Mouse (Mus musculus) hindbrain, embryonic 13.5 days (tissue): ENCODE results near the gene Phlpp1. TPM values are rescaled to one million over a fixed set of nuclear protein-coding genes. Genes with fewer than 3 reads are reported as not detected.

Source experiments
- ATAC-seq: fragments of 200-750 bp; cut with Nextera tagmentation; 2 replicates; pipeline ENCODE4 v1.8.0; 2017; ENCODE audit warnings: moderate TSS enrichment; ENCODE audit not compliant: low FRiP score
- H3K27ac ChIP-seq: fragments of 300-500 bp; sonication (generic); 2 replicates; pipeline ENCODE4 v1.5.1; 2015; ENCODE audit warnings: inconsistent platforms, mild to moderate bottlenecking, moderate library complexity
- H3K27me3 ChIP-seq: fragments of 300-500 bp; sonication (generic); 2 replicates; pipeline ENCODE4 v1.6.1; 2015; ENCODE audit warnings: mild to moderate bottlenecking, inconsistent platforms
- H3K36me3 ChIP-seq: fragments of 300-500 bp; sonication (generic); 2 replicates; pipeline ENCODE4 v1.6.1; 2015; ENCODE audit warnings: mild to moderate bottlenecking, inconsistent platforms
- H3K4me1 ChIP-seq: fragments of 300-500 bp; sonication (generic); replicated peaks from 2 replicates; pipeline ENCODE4 v1.6.1; 2015; ENCODE audit warnings: inconsistent platforms
- H3K4me2 ChIP-seq: fragments of 300-500 bp; sonication (generic); 2 replicates; pipeline ENCODE4 v1.6.1; 2015; ENCODE audit warnings: inconsistent platforms, mild to moderate bottlenecking, moderate library complexity
- H3K4me3 ChIP-seq: fragments of 300-500 bp; sonication (generic); 2 replicates; pipeline ENCODE4 v1.5.1; 2015; ENCODE audit warnings: mild to moderate bottlenecking, inconsistent platforms
- H3K9ac ChIP-seq: fragments of 300-500 bp; sonication (generic); 2 replicates; pipeline ENCODE4 v1.6.1; 2015; ENCODE audit warnings: mild to moderate bottlenecking, inconsistent platforms
- H3K9me3 ChIP-seq: fragments of 300-500 bp; sonication (generic); 2 replicates; pipeline ENCODE4 v1.6.1; 2016; ENCODE audit warnings: inconsistent platforms
- WGBS: fragments of 180-500 bp; shearing (Covaris S2); methylation state at CpG from one replicate; pipeline ENCODE4 v1.1.7; 2015; 5-methylcytosine and 5-hydroxymethylcytosine counted together
- polyA plus RNA-seq: library from polyadenylated mRNA; unstranded; fragments of >200 nt; fragmentation: Nextera tagmentation; extraction: Ambion mirVana; gene quantifications from 2 replicates; pipeline ENCODE4 v1.2.1, GENCODE M21; 2015

Gene Phlpp1
- polyA plus RNA-seq, 1 experiment from 2014 or later: 6.8 TPM

- H3K4me3 ChIP-seq: no peak overlapping the region
- no peaks in the 10 kb centered on the region for H3K9me3 ChIP-seq
- no peaks in the 10 kb centered on the region for H3K27me3 ChIP-seq
- WGBS: 66% methylated on average over 5 of the region's 5 CpGs
- H3K4me2 ChIP-seq: no peak overlapping the region
- no peak overlapping the region for H3K9ac ChIP-seq
- H3K36me3 ChIP-seq: no peaks in the 10 kb centered on the region
- H3K4me1 ChIP-seq: peaks cover 22% of the 10 kb centered on the region
- no peak for ATAC-seq
- H3K27ac ChIP-seq: no peak overlapping the region
Observed at GRCm38 (mm10) chr1:106169741-106170265, 1.7 kb upstream of the Phlpp1 start.

GRCm38 (mm10) chr1:106172301-106172930 is 864 bp downstream of the Phlpp1 start:
- Histone ChIP-seq H3K9ac (peak overlapping the region; percentile 99), H3K36me3 (no peaks in the 10 kb centered on the region), H3K27ac (peak overlapping the region; percentile 97), H3K4me1 (peaks cover 35% of the 10 kb centered on the region), H3K4me2 (peak overlapping the region; percentile 81), H3K4me3 (peak overlapping the region; percentile 96), H3K27me3 (no peaks in the 10 kb centered on the region), H3K9me3 (no peaks in the 10 kb centered on the region)
- ATAC-seq: peak; percentile 14
- 1% methylated on average over 71 of the region's 77 CpGs for WGBS

- WGBS: 0% methylated on average over 46 of the region's 47 CpGs
- H3K4me2 ChIP-seq: peak overlapping the region; percentile 81
- no peaks in the 10 kb centered on the region for H3K9me3 ChIP-seq
- H3K4me3 ChIP-seq: peak overlapping the region; percentile 96
- peak overlapping the region; percentile 97 for H3K27ac ChIP-seq
- ATAC-seq: peak; percentile 0; the same call in 1 of the 2 replicates
- H3K27me3 ChIP-seq: no peaks in the 10 kb centered on the region
- peak overlapping the region; percentile 99 for H3K9ac ChIP-seq
- peaks cover 38% of the 10 kb centered on the region for H3K4me1 ChIP-seq
- H3K36me3 ChIP-seq: no peaks in the 10 kb centered on the region
Observed at GRCm38 (mm10) chr1:106172931-106173371, 1.4 kb downstream of the Phlpp1 start.

- no peak for ATAC-seq
- Histone ChIP-seq H3K27ac (0 out of 2 replicates have a peak overlapping the region, but pooled peaks have one; percentile 97), H3K4me1 (peaks cover 44% of the 10 kb centered on the region), H3K4me2 (peak overlapping the region; percentile 81), H3K27me3 (no peaks in the 10 kb centered on the region), H3K36me3 (no peaks in the 10 kb centered on the region), H3K4me3 (peak overlapping the region; percentile 96), H3K9me3 (no peaks in the 10 kb centered on the region), H3K9ac (peak overlapping the region; percentile 99)
- WGBS: 22% methylated on average over 9 of the region's 9 CpGs
Observed at GRCm38 (mm10) chr1:106173621-106174156, 2.1 kb downstream of the Phlpp1 start.

- Histone ChIP-seq H3K27ac (no peak overlapping the region), H3K4me1 (peaks cover 44% of the 10 kb centered on the region), H3K9me3 (no peaks in the 10 kb centered on the region), H3K36me3 (no peaks in the 10 kb centered on the region), H3K9ac (peak overlapping the region; percentile 67), H3K27me3 (no peaks in the 10 kb centered on the region), H3K4me2 (peak overlapping the region; percentile 81), H3K4me3 (peak overlapping the region; percentile 96)
- ATAC-seq: no peak
Observed at GRCm38 (mm10) chr1:106174598-106174997, 3.0 kb downstream of the Phlpp1 start.

GRCm38 (mm10) chr1:106175360-106175759 is 3.8 kb downstream of the Phlpp1 start:
- WGBS: 40% methylated on average over 3 of the region's 3 CpGs
- Histone ChIP-seq H3K4me2 (peak overlapping the region; percentile 81), H3K9ac (peak overlapping the region; percentile 67)

GRCm38 (mm10) chr1:106176791-106177190 is 5.2 kb downstream of the Phlpp1 start:
- H3K4me3 ChIP-seq: no peak overlapping the region

More at GRCm38 (mm10) chr1:106175360-106175759, 3.8 kb downstream of the Phlpp1 start:
- H3K27ac ChIP-seq: no peak overlapping the region
- peaks cover 44% of the 10 kb centered on the region for H3K4me1 ChIP-seq
- no peaks in the 10 kb centered on the region for H3K27me3 ChIP-seq
- H3K9me3 ChIP-seq: no peaks in the 10 kb centered on the region
- no peak for ATAC-seq
- H3K36me3 ChIP-seq: no peaks in the 10 kb centered on the region
- peak overlapping the region; percentile 39 for H3K4me3 ChIP-seq

GRCm38 (mm10) chr1:106177868-106178790 is 6.6 kb downstream of the Phlpp1 start:
- Histone ChIP-seq H3K9me3 (no peaks in the 10 kb centered on the region), H3K27me3 (no peaks in the 10 kb centered on the region), H3K4me2 (no peak overlapping the region), H3K36me3 (no peaks in the 10 kb centered on the region), H3K27ac (no peak overlapping the region), H3K4me3 (no peak overlapping the region), H3K9ac (no peak overlapping the region), H3K4me1 (peaks cover 38% of the 10 kb centered on the region)
- 61% methylated on average over 8 of the region's 8 CpGs for WGBS
- ATAC-seq: no peak

More at GRCm38 (mm10) chr1:106176791-106177190, 5.2 kb downstream of the Phlpp1 start:
- 13% methylated on average over 1 of the region's 1 CpGs for WGBS
- no peak for ATAC-seq
- Histone ChIP-seq H3K36me3 (no peaks in the 10 kb centered on the region), H3K27me3 (no peaks in the 10 kb centered on the region), H3K9me3 (no peaks in the 10 kb centered on the region), H3K27ac (peak overlapping the region; percentile 36; the same call in 1 of the 2 replicates), H3K4me1 (peaks cover 39% of the 10 kb centered on the region), H3K9ac (no peak overlapping the region), H3K4me2 (peak overlapping the region; percentile 42)

- no peak for ATAC-seq
- H3K4me1 ChIP-seq: peaks cover 8% of the 10 kb centered on the region
- 92% methylated on average over 2 of the region's 2 CpGs for WGBS
- H3K4me3 ChIP-seq: no peak overlapping the region
- no peaks in the 10 kb centered on the region for H3K36me3 ChIP-seq
- no peaks in the 10 kb centered on the region for H3K9me3 ChIP-seq
- no peak overlapping the region for H3K27ac ChIP-seq
- no peak overlapping the region for H3K4me2 ChIP-seq
- no peak overlapping the region for H3K9ac ChIP-seq
- H3K27me3 ChIP-seq: no peaks in the 10 kb centered on the region
Observed at GRCm38 (mm10) chr1:106183701-106184100, 12.1 kb downstream of the Phlpp1 start.

- WGBS: 68% methylated on average over 4 of the region's 4 CpGs
- no peaks in the 10 kb centered on the region for H3K9me3 ChIP-seq
- H3K36me3 ChIP-seq: no peaks in the 10 kb centered on the region
- H3K4me2 ChIP-seq: no peak overlapping the region
- H3K27ac ChIP-seq: 0 out of 2 replicates have a peak overlapping the region, but pooled peaks have one; percentile 1
- no peak for ATAC-seq
- no peaks in the 10 kb centered on the region for H3K27me3 ChIP-seq
- H3K4me3 ChIP-seq: no peak overlapping the region
- H3K4me1 ChIP-seq: peaks cover 8% of the 10 kb centered on the region
- H3K9ac ChIP-seq: no peak overlapping the region
Observed at GRCm38 (mm10) chr1:106184780-106185460, 13.4 kb downstream of the Phlpp1 start.

GRCm38 (mm10) chr1:106185461-106185924 is 13.9 kb downstream of the Phlpp1 start:
- ATAC-seq: no peak
- 50% methylated on average over 2 of the region's 2 CpGs for WGBS

More at GRCm38 (mm10) chr1:106185461-106185924, 13.9 kb downstream of the Phlpp1 start:
- no peaks in the 10 kb centered on the region for H3K9me3 ChIP-seq
- no peak overlapping the region for H3K4me3 ChIP-seq
- H3K9ac ChIP-seq: no peak overlapping the region
- H3K4me1 ChIP-seq: peaks cover 8% of the 10 kb centered on the region
- H3K27ac ChIP-seq: 0 out of 2 replicates have a peak overlapping the region, but pooled peaks have one; percentile 1
- H3K27me3 ChIP-seq: no peaks in the 10 kb centered on the region
- H3K36me3 ChIP-seq: no peaks in the 10 kb centered on the region
- no peak overlapping the region for H3K4me2 ChIP-seq
